Mouse (Mus musculus) limb, embryonic 10.5 days (tissue): ENCODE measurements around the gene Styxl1. TPM values are rescaled to one million over a fixed set of nuclear protein-coding genes. Genes with fewer than 3 reads are reported as not detected.

Experiments
- DNase-seq: peaks from one replicate; pipeline ENCODE4 v3.0.0-alpha.2; 2017; ENCODE audit warnings: low spot score
- H3K27ac ChIP-seq: fragments of 300-500 bp; sonication (generic); 2 replicates; pipeline ENCODE4 v1.5.1; 2016; ENCODE audit warnings: mild to moderate bottlenecking
- H3K27me3 ChIP-seq: fragments of 300-500 bp; sonication (generic); 2 replicates; pipeline ENCODE4 v1.6.1; 2016; ENCODE audit warnings: low read depth, mild to moderate bottlenecking; ENCODE audit not compliant: poor library complexity, severe bottlenecking
- H3K36me3 ChIP-seq: fragments of 300-500 bp; sonication (generic); 2 replicates; pipeline ENCODE4 v1.6.1; 2016; ENCODE audit warnings: mild to moderate bottlenecking, moderate library complexity
- H3K4me1 ChIP-seq: fragments of 300-500 bp; sonication (generic); 2 replicates; pipeline ENCODE4 v1.6.1; 2016
- H3K4me3 ChIP-seq: fragments of 300-500 bp; sonication (generic); 2 replicates; pipeline ENCODE4 v1.5.1; 2016; ENCODE audit warnings: mild to moderate bottlenecking, moderate library complexity
- H3K9me3 ChIP-seq: fragments of 300-500 bp; sonication (generic); replicated peaks from 2 replicates; pipeline ENCODE4 v1.6.1; 2016; ENCODE audit warnings: mild to moderate bottlenecking
- WGBS: fragments of 180-500 bp; shearing (Covaris S2); methylation state at CpG from one replicate; pipeline ENCODE4 v1.1.7; 2016; 5-methylcytosine and 5-hydroxymethylcytosine counted together
- polyA plus RNA-seq: library from polyadenylated mRNA; unstranded; fragments of >200 nt; fragmentation: Nextera tagmentation; extraction: Ambion mirVana; gene quantifications from 2 replicates; pipeline ENCODE4 v1.2.1, GENCODE M21; 2016

The Styxl1 gene
- polyA plus RNA-seq, 1 experiment from 2014 or later = not detected

GRCm38 (mm10) chr5:135715624-135716023 is 62.6 kb downstream of the Styxl1 start:
- Histone ChIP-seq H3K27me3 (no peaks in the 10 kb centered on the region), H3K4me1 (peaks cover 18% of the 10 kb centered on the region), H3K27ac (no peak overlapping the region), H3K9me3 (no peaks in the 10 kb centered on the region), H3K4me3 (no peak overlapping the region), H3K36me3 (peaks cover 64% of the 10 kb centered on the region)
- WGBS = 64% methylated on average over 10 of the region's 10 CpGs
- DNase-seq = no peak

- no peak for DNase-seq
- Histone ChIP-seq H3K4me3 (no peak overlapping the region), H3K27ac (0 out of 2 replicates have a peak overlapping the region, but pooled peaks have one; percentile 46), H3K27me3 (no peaks in the 10 kb centered on the region), H3K4me1 (peaks cover 15% of the 10 kb centered on the region), H3K36me3 (peaks cover 58% of the 10 kb centered on the region), H3K9me3 (no peaks in the 10 kb centered on the region)
- WGBS = 76% methylated on average over 16 of the region's 16 CpGs
These were observed 64.6 kb downstream of the Styxl1 start for GRCm38 (mm10) chr5:135713441-135714218.

GRCm38 (mm10) chr5:135712803-135713202 is 65.4 kb downstream of the Styxl1 start:
- DNase-seq = no peak
- 81% methylated on average over 4 of the region's 4 CpGs for WGBS
- Histone ChIP-seq H3K9me3 (no peaks in the 10 kb centered on the region), H3K36me3 (peaks cover 59% of the 10 kb centered on the region), H3K4me1 (peaks cover 17% of the 10 kb centered on the region), H3K4me3 (no peak overlapping the region), H3K27ac (no peak overlapping the region), H3K27me3 (no peaks in the 10 kb centered on the region)

GRCm38 (mm10) chr5:135711582-135712355 is 66.4 kb downstream of the Styxl1 start:
- no peak overlapping the region for H3K27ac ChIP-seq
- 90% methylated on average over 13 of the region's 13 CpGs for WGBS
- H3K4me1 ChIP-seq = peaks cover 19% of the 10 kb centered on the region
- no peaks in the 10 kb centered on the region for H3K9me3 ChIP-seq
- H3K36me3 ChIP-seq = peaks cover 59% of the 10 kb centered on the region
- no peaks in the 10 kb centered on the region for H3K27me3 ChIP-seq
- no peak for DNase-seq
- H3K4me3 ChIP-seq = no peak overlapping the region

- peaks cover 19% of the 10 kb centered on the region for H3K4me1 ChIP-seq
- H3K36me3 ChIP-seq = peaks cover 56% of the 10 kb centered on the region
- H3K9me3 ChIP-seq = no peaks in the 10 kb centered on the region
- H3K4me3 ChIP-seq = no peak overlapping the region
- no peaks in the 10 kb centered on the region for H3K27me3 ChIP-seq
- 87% methylated on average over 7 of the region's 7 CpGs for WGBS
- no peak for DNase-seq
- no peak overlapping the region for H3K27ac ChIP-seq
These were observed 67.5 kb downstream of the Styxl1 start for GRCm38 (mm10) chr5:135710599-135711214.

GRCm38 (mm10) chr5:135709716-135710115 is 68.5 kb downstream of the Styxl1 start:
- Histone ChIP-seq H3K4me1 (peaks cover 19% of the 10 kb centered on the region), H3K27ac (no peak overlapping the region), H3K4me3 (no peak overlapping the region), H3K27me3 (no peaks in the 10 kb centered on the region), H3K36me3 (peaks cover 55% of the 10 kb centered on the region), H3K9me3 (no peaks in the 10 kb centered on the region)
- DNase-seq = no peak
- WGBS = 97% methylated on average over 5 of the region's 5 CpGs

- Histone ChIP-seq H3K27me3 (no peaks in the 10 kb centered on the region), H3K9me3 (no peaks in the 10 kb centered on the region), H3K36me3 (peaks cover 63% of the 10 kb centered on the region), H3K27ac (no peak overlapping the region), H3K4me1 (peaks cover 6% of the 10 kb centered on the region; the same call in 1 of the 2 replicates), H3K4me3 (no peak overlapping the region)
- 47% methylated on average over 1 of the region's 1 CpGs for WGBS
- no peak for DNase-seq
These were observed 70.3 kb downstream of the Styxl1 start for GRCm38 (mm10) chr5:135707855-135708254.

- Histone ChIP-seq H3K4me3 (no peak overlapping the region), H3K9me3 (no peaks in the 10 kb centered on the region), H3K27ac (no peak overlapping the region), H3K27me3 (no peaks in the 10 kb centered on the region), H3K36me3 (peaks cover 68% of the 10 kb centered on the region), H3K4me1 (0 out of 2 replicates have a peak, but pooled peaks cover 4% of the 10 kb centered on the region)
- WGBS = 95% methylated on average over 13 of the region's 13 CpGs
- DNase-seq = no peak
These were observed 71.1 kb downstream of the Styxl1 start for GRCm38 (mm10) chr5:135707039-135707438.

GRCm38 (mm10) chr5:135705383-135705782 is 72.8 kb downstream of the Styxl1 start:
- H3K4me3 ChIP-seq = no peak overlapping the region

GRCm38 (mm10) chr5:135703431-135703830 is 74.8 kb downstream of the Styxl1 start:
- no peaks in the 10 kb centered on the region for H3K27me3 ChIP-seq
- H3K4me1 ChIP-seq = 0 out of 2 replicates have a peak, but pooled peaks cover 4% of the 10 kb centered on the region
- WGBS = 94% methylated on average over 7 of the region's 7 CpGs
- no peak overlapping the region for H3K27ac ChIP-seq
- no peak overlapping the region for H3K4me3 ChIP-seq
- DNase-seq = no peak
- peaks cover 80% of the 10 kb centered on the region for H3K36me3 ChIP-seq
- no peaks in the 10 kb centered on the region for H3K9me3 ChIP-seq

More at GRCm38 (mm10) chr5:135705383-135705782, 72.8 kb downstream of the Styxl1 start:
- peaks cover 71% of the 10 kb centered on the region for H3K36me3 ChIP-seq
- no peaks in the 10 kb centered on the region for H3K9me3 ChIP-seq
- 0 out of 2 replicates have a peak, but pooled peaks cover 4% of the 10 kb centered on the region for H3K4me1 ChIP-seq
- H3K27me3 ChIP-seq = no peaks in the 10 kb centered on the region
- WGBS = 93% methylated on average over 4 of the region's 4 CpGs
- DNase-seq = no peak
- no peak overlapping the region for H3K27ac ChIP-seq

- peaks cover 80% of the 10 kb centered on the region for H3K36me3 ChIP-seq
- H3K27ac ChIP-seq = no peak overlapping the region
- no peaks in the 10 kb centered on the region for H3K27me3 ChIP-seq
- no peak for DNase-seq
- WGBS = 81% methylated on average over 15 of the region's 15 CpGs
- no peaks in the 10 kb centered on the region for H3K9me3 ChIP-seq
- no peak overlapping the region for H3K4me3 ChIP-seq
- H3K4me1 ChIP-seq = 0 out of 2 replicates have a peak, but pooled peaks cover under 1% of the 10 kb centered on the region
These were observed 75.4 kb downstream of the Styxl1 start for GRCm38 (mm10) chr5:135702682-135703192.

- Histone ChIP-seq H3K9me3 (no peaks in the 10 kb centered on the region), H3K27me3 (no peaks in the 10 kb centered on the region), H3K4me3 (no peak overlapping the region), H3K4me1 (no peaks in the 10 kb centered on the region), H3K27ac (no peak overlapping the region), H3K36me3 (peaks cover 76% of the 10 kb centered on the region)
- no peak for DNase-seq
- 92% methylated on average over 6 of the region's 6 CpGs for WGBS
These were observed 76.0 kb downstream of the Styxl1 start for GRCm38 (mm10) chr5:135702190-135702589.
